Mouse (Mus musculus): ENCODE measurements around the gene Smyd5. TPM values are rescaled to one million over a fixed set of nuclear protein-coding genes. Genes with fewer than 3 reads are reported as not detected.

The Smyd5 gene
- 1 to 10 TPM; 7.8 to 9.2 TPM for total RNA-seq (2021)

DNA sequence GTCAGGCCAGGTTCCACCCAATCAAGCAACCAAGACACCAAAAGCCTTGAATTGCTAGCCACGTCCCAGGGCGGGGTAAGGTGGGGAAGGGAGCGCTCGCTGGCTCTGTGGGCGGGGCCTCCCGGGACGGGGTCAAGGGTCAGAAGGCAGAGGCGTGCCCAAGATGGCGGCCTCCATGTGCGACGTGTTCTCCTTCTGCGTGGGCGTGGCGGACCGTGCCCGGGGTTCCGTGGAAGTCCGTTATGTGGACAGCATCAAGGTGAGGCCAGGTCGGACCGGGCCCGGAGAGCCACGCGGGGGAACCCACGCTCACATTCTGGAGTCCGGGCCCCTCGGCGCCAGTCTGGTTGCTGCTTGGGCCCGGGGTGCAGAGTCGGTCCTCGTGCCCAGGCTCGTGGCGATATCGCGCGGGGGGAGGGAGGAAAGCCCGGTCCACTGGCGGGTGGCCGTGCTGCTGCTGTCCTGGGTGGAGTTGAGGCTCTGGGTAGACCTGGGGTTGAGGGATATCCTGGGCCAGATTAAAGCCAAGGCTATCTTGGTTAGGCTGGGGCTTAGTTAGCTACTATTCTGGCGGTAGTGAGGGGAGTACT is at the start of gene Smyd5:
TSS of gene Smyd5 (plus strand) at position 148 of the 590 bp plus-strand sequence.
- peak; percentile 83 to 85 for DNase-seq
- intact Hi-C loops (cut with DNase I) = no loop called here

DNA sequence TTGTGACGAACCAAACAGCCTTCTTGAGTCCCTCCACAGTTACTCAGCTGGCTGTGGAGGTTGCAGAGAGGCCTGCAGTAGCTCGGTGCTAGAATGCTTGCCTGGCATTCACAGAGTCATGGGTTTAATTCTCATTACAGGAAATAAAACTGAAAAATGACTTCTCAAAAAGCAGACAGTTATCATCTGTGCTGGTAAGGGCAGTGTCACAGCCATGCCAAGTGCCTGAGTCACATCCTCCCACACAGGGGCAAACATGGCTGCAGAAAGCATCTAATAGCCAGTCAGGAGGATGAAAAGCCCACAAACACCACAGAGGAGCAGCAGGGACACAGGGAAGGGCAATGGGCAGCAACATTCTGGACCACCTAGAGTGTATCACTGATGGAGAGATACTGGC is 49.0 kb upstream of the Smyd5 start:
- DNase-seq = no peak
- intact Hi-C loops (cut with DNase I) = no loop called here

GRCm38 (mm10) chr6:85388608-85389007 is 43.2 kb upstream of the Smyd5 start:
- intact Hi-C loops (cut with DNase I) = no loop called here
- DNase-seq = no peak

DNA sequence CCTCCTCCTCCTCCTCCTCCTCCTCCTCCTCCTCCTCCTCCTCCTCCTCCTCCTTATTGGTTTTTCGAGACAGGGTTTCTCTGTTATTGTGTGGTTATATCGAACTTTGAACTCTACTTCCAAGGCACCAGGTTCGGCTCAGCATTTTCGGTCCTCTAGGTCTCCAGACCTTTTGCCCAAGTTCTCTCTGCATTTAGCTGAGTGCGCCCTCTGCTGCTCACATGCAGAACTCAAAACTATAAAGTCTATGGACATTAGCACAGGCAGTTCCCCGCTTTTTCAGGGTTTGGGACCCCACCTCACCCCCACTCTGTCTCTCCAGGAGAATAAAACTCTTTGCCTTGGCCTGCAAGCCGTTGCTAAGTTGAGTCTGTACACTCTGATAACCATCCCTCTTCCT is 40.0 kb upstream of the Smyd5 start:
- intact Hi-C loops (cut with DNase I) = loop anchor here (1.0 to 5.0 kb wide), 3 partner anchors 47 to 230 kb away; no protein-coding TSS in a partner anchor
- peak; percentile 73 to 82 for DNase-seq

DNA sequence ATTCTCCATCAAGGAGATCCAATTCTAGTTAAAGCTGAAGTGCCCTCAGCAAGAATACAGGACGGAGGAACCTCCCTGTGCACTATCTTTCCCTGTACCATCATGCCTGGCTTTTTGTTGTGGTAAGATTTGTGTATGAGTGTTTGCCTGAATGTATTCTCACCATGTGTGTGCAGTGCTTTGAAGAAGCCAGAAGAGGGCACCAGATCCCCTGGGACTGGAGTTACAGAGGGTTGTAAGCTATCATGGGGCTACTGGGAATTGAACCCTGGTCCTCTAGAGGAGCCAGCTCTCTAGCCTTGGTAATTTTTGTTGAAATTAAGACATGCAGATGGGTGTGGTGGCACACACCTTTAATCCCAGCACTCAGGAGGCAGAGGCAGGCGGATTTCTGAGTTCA is 36.4 kb upstream of the Smyd5 start:
- no peak for DNase-seq
- intact Hi-C loops (cut with DNase I) = no loop called here

GRCm38 (mm10) chr6:85397165-85397564 is 34.6 kb upstream of the Smyd5 start:
- intact Hi-C loops (cut with DNase I) = no loop called here
- peak in 1 of 2 experiments; percentile 64 for DNase-seq

DNA sequence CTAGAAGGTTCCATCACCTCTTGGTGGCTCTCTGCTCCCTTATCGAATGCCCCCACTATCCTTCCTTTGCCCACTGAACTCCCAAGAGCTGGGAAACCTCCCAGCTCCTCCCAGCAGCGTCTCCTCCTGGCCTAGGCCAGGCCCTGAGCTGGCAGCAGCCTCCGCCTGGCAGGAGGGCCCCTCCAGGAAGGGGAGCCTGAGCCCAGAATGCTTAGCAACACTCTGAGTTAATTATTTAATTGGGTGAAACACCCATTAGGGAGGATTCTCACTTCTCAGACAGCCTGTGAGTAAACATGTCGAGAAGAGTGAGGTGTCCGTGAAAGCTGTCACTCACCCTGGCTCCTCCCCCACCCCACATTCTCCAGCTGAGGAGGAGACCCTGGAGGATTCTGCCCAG is 32.1 kb upstream of the Smyd5 start:
- intact Hi-C loops (cut with DNase I) = loop anchor here (10.0 kb wide), 1 partner anchor 355 kb away; no protein-coding TSS in a partner anchor

DNA sequence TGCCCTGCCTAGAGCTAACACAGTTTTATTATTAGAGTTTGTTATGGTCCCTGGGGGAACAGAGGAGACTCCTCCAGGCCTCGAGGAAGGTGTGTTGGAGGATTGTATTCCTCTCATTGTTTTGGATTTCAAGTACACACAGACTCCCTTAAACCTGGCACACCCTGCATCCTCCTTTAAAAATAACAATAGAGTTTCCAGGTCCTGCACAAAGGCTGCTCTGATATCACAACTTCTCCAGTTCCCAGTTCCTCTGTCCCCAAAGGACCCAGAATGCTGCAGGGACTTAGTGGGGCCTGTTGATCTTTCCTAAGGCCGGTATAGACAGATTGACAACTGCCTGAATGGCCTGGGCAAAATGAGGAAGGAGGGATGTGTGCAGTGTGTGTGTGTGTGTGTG is 29.2 kb upstream of the Smyd5 start:
- intact Hi-C loops (cut with DNase I) = loop anchor here (10.0 kb wide), 1 partner anchor 358 kb away; no protein-coding TSS in a partner anchor
- DNase-seq = peak in 1 of 2 experiments; percentile 24

More for the DNA sequence above, 32.1 kb upstream of the Smyd5 start:
- DNase-seq = no peak

- intact Hi-C loops (cut with DNase I) = loop anchor here (10.0 kb wide), 1 partner anchor 358 kb away; no protein-coding TSS in a partner anchor
- DNase-seq = no peak
These were observed 28.8 kb upstream of the Smyd5 start for GRCm38 (mm10) chr6:85403039-85403438.

GRCm38 (mm10) chr6:85409003-85409402 is 22.8 kb upstream of the Smyd5 start:
- intact Hi-C loops (cut with DNase I) = loop anchor here (10.0 kb wide), 1 partner anchor 364 kb away; no protein-coding TSS in a partner anchor
- DNase-seq = no peak

- intact Hi-C loops (cut with DNase I) = loop anchor here (1.0 to 2.0 kb wide), 2 partner anchors 148 to 251 kb away; no protein-coding TSS in a partner anchor
- peak; percentile 55 to 59 for DNase-seq
These were observed 21.0 kb upstream of the Smyd5 start for GRCm38 (mm10) chr6:85410771-85411273.

GRCm38 (mm10) chr6:85415829-85416228 is 16.0 kb upstream of the Smyd5 start:
- DNase-seq = no peak
- intact Hi-C loops (cut with DNase I) = no loop called here

DNA sequence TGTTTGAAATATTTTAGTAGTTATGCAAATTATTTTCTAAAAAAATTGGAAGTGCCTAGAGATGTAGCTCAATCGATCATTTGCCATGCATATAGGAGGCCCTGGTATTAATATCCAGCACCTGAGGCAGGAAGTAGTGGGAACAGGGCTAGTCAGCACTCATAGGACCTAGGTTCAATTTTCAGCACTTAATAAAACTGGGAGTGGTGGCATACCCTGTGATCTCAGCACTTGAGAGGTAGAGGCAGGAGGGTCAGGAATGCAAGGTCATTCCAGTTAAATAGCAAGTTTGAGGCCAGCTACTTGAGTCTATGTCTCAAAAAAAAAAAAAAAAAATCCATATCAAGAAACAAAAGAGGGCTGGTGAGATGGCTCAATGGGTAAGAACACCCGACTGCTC is 12.6 kb upstream of the Smyd5 start:
- no peak for DNase-seq
- intact Hi-C loops (cut with DNase I) = no loop called here

DNA sequence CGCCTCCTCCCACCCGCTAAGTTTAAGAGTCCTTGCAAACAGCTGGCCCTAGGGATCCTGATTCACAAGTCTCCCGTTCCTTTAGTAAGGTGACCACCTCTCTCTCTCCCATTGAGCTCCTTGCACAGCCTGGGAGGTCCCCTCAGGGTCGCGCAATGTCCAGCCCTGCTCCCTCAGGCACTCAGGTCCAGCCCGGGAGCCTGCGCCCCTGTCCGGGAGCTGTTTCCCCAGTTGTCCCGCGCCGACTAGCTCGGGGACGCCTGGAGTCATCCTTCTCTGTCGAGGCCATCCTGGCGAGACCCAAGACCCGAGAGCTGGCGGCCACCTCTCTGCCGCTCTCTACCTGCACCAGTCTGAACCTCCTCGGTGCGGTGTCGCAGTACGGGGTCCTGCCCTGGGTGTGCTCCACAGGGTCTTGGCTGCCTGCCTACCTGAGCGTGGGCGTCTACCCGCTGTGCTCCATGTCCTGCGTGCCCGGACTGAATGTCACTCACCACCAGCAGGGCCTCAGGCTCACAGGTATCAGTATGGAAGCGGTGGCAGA is 7.9 kb upstream of the Smyd5 start, which contains the start of gene Noto:
TSS of gene Noto (plus strand) at position 51 of the 544 bp plus-strand sequence.
- DNase-seq = no peak
- intact Hi-C loops (cut with DNase I) = no loop called here

GRCm38 (mm10) chr6:85431274-85431841 is 431 bp upstream of the Smyd5 start:
- no peak for DNase-seq
- intact Hi-C loops (cut with DNase I) = no loop called here

DNA sequence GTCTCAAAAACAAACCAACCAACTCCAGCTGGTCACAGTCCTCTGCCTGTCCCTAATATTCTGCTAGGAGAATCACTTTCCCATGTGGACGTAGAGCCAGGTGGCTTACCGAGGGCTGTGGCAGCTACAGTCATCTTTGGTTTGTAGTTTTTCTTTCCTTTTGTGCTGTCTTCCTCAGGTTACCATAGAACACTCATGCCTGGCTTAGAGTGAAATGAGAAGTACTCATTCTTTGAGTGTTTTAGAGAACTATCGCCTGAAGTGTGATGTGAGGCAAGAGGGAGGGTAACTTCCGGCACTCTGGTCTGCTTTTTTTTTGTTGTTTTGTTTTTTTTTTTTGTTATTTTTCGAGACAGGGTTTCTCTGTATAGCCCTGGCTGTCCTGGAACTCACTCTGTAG is 2.1 kb downstream of the Smyd5 start:
- DNase-seq = no peak
- intact Hi-C loops (cut with DNase I) = no loop called here

DNA sequence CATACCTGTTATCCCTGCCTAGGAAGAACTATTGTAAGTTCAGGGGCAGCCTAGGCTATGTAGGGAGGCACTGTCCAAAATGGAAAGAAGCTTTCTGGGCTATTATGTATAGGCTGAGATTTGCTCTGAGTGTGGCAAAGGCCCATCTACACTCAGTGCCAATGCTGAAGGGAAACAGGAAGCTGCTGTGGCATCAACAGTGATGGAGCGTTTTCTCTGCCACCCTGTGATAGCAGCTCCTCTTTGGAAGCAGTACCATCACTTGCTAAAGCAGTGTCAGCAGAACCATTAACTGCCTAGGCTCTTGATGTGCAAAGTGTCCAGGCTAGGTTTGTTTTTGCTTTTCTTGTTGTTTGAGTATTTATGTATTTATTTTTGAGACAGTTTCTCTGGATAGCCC is 4.4 kb downstream of the Smyd5 start:
- DNase-seq = no peak
- intact Hi-C loops (cut with DNase I) = no loop called here

- intact Hi-C loops (cut with DNase I) = no loop called here
- DNase-seq = no peak
These were observed 4.8 kb downstream of the Smyd5 start for GRCm38 (mm10) chr6:85436631-85437030.

- intact Hi-C loops (cut with DNase I) = no loop called here
- no peak for DNase-seq
These were observed 9.4 kb downstream of the Smyd5 start for GRCm38 (mm10) chr6:85441142-85441541.

GRCm38 (mm10) chr6:85443488-85444233 is 11.9 kb downstream of the Smyd5 start:
- DNase-seq = no peak
- intact Hi-C loops (cut with DNase I) = no loop called here

Data from heart, postnatal 36 days (tissue).